Mouse (Mus musculus): ENCODE data around the gene Nr2c2ap. TPM values are rescaled to one million over a fixed set of nuclear protein-coding genes. Genes with fewer than 3 reads are reported as not detected.

The Nr2c2ap gene
- polyA plus RNA-seq, 1 experiment, result 17.5 TPM

DNA sequence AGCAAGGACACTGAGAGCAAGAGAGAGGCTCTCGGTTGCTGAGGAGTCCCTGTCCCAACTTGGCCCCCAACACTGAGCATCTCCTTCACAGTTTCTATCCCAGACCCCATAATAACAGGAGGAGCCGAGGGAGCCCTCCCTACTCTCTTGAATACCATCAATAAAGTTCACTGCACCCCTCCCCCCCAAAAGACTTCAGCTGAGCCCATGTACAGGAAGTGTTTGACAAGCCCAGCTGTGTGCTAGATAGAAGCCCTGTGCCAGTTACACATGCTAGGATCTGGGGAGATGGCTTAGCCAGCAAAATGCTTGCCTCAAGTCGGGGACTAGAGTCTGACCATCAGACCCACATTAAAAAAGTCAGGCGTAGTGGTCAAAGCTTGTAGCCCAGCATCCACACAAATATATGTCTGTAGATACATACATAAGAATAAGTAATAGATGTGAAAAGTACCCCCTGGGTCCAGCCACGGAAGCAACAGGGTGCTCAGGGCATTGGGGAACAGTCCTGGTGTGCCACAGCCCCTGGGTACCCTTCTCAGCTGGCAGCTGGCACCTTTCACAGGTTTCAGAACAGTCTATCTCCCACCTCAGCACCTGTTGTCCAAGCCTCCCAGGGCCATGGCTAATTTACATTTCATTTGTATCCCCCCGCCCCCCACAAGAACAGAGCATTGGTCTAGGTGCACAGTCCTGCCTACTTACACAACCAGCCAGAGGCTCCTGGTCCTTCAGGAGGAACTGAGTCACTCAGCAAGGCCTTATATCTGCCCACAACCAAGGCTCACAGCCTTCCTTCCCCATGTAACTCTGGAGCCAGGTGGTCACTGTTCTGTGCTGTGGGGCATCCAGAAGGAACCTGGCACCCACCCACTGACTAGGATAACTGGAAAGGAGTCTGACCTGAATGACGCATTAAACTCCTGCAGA is 16.8 kb downstream of the Nr2c2ap start:
- TF ChIP-seq CTCF (IDR thresholded peaks at IDR 0.05; ENCODE audit: borderline replicate concordance, extremely low read depth, insufficient read depth, insufficient read length), result no peak
- DNase-seq (ENCODE audit: low read depth), result no peak

DNA sequence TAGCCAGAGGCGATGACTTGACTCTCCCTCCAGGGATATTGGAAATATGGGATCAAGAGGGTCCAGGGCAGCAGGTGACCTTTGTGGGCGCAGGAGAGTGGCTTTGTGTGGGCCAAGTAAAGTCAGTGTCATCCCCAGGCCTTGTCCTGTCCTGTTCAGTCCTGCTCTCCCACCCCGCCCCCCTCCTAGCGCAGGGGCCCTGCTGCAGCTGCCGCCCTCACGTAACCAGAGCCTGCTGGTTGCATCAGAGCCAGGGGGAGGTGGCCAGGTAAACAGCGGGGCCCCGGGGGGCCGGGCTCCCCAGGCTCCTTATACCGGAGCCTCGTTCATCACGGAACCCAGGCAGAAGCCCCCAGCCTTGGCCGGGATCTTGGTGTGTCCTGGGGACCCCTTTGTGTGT is 19.0 kb downstream of the Nr2c2ap start:
- no peak for TF ChIP-seq CTCF (IDR thresholded peaks at IDR 0.05; ENCODE audit: borderline replicate concordance, extremely low read depth, insufficient read depth, insufficient read length)
- TF ChIP-seq POLR2A (IDR thresholded peaks at IDR 0.05; ENCODE audit: borderline replicate concordance, extremely low read depth, insufficient read depth, insufficient read length, poor library complexity, severe bottlenecking), result no peak
- no peak for DNase-seq (ENCODE audit: low read depth)

DNA sequence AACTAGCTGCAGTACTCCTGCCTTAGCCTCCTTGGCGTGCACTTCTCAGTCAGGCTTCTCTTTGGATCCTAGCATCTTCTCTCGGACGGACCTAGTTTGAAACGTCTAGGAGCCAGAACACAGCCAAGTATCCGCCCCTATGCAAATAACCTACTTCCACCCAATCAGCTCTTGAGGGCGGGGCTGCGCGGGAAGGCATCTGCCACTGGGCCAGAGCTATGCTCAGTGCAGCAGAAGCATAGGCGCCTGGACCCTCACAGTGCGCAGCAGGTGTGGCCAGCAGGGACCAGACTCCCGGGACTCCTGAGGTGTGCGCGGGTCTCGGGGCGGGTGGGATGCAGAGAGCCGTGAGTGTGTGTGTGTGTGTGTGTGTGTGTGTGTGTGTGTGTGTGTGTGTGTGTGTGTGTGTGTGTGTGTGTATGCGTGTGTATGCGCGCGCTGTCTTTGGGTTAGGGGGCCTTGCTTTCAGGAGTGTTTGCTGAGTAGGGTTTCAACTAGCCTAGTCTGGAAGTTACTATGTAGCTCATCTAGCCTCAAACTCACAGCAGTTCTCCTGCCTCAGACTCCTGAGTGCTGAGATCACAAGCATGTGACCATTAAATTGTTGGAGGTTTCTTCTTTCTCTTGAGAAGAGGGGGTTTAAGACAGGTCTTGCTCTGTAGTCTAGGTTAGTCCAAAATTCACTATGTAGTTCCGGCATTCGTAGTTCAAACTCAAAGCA is 21.6 kb downstream of the Nr2c2ap start:
- TF ChIP-seq POLR2A (IDR thresholded peaks at IDR 0.05; ENCODE audit: borderline replicate concordance, extremely low read depth, insufficient read depth, insufficient read length, poor library complexity, severe bottlenecking) (no peak), CTCF (IDR thresholded peaks at IDR 0.05; ENCODE audit: borderline replicate concordance, extremely low read depth, insufficient read depth, insufficient read length) (no peak)
- DNase-seq (ENCODE audit: low read depth), result peak; percentile 92

DNA sequence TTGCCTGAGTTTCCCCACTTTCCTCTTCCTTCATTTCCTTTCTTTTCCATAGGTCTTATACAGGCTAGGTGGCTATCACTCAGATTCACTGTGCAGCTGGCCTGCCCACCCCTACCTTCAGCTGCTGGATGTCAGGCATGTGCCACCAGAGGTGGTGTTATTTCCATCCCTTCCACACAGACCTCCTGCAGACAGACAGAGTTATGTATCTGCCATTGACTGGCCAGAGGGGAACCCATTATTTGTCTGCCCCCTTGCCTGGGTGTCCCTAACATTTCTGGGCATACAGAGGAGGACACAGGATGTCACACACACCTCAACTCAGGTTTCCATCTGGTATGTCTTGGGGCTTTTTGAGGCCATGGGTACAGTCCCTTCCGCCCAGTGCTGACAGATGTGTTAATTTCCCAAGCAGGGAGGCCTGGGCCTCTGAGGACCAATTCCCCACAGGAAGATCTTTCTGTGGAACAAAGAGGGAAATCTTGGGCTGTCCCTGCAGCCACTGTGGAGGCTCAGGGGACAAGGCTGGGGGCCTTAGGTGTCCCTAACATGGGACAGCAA is 26.2 kb downstream of the Nr2c2ap start:
- no peak for DNase-seq (ENCODE audit: low read depth)
- TF ChIP-seq CTCF (IDR thresholded peaks at IDR 0.05; ENCODE audit: borderline replicate concordance, extremely low read depth, insufficient read depth, insufficient read length) (no peak), POLR2A (IDR thresholded peaks at IDR 0.05; ENCODE audit: borderline replicate concordance, extremely low read depth, insufficient read depth, insufficient read length, poor library complexity, severe bottlenecking) (no peak)

DNA sequence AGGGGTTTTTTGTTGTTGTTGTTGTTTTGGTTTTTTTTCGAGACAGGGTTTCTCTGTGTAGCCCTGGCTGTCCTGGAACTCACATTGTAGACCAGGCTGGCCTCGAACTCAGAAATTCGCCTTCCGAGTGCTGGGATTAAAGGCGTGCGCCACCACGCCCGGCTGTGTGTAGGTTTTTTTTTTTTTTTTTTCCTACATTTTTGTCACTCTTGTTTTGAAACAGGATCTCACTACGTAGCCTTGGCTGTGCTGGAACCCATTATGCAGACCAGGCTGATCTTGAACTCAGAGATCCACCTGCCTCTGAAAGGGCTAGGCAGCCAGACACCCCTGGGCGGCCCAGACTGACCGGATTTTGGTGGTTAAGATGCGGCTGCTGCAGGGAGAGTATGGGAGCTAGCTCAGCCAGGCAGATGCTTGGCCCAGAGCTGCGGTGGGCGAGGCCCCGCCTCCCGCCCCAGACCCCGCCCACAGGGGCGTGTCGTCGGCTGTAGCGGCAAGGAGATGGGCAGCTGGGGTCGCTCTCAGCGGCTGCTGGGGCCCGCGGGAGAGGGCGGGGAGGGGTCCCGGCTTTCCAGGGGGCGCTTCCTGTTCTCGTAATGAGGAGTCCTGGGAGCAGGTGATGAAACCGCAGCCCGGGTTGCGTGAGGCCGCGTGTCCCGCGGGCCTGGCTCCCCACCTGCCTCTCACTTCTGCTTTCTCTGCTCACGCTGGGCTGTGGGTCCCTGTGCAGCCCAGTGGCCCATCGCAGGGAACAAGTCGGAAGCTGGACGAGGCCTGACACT is 27.1 kb downstream of the Nr2c2ap start:
- peak; percentile 92 for DNase-seq (ENCODE audit: low read depth)
- no peak for TF ChIP-seq POLR2A (IDR thresholded peaks at IDR 0.05; ENCODE audit: borderline replicate concordance, extremely low read depth, insufficient read depth, insufficient read length, poor library complexity, severe bottlenecking)
- no peak for TF ChIP-seq CTCF (IDR thresholded peaks at IDR 0.05; ENCODE audit: borderline replicate concordance, extremely low read depth, insufficient read depth, insufficient read length)

DNA sequence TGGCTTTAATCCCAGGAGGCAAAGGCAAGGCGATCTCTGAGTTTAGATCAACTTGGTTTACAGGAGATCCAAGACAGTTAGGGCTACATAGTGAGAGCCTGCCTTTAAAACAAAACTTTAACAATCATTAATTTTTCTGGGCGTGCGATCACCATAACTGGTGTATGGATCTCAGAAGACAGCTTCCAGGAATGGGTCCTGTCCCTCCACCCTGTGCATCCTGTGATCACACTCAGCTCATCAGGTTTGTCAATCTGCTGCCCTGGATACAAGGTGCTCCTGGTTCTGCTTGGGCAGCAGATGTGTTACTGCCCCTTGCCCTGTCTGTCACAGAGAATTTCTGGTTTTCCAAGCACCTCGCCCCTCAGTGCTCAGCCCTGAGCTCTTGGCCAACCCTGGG is 28.1 kb downstream of the Nr2c2ap start:
- DNase-seq (ENCODE audit: low read depth), result no peak
- no peak for TF ChIP-seq POLR2A (IDR thresholded peaks at IDR 0.05; ENCODE audit: borderline replicate concordance, extremely low read depth, insufficient read depth, insufficient read length, poor library complexity, severe bottlenecking)
- no peak for TF ChIP-seq CTCF (IDR thresholded peaks at IDR 0.05; ENCODE audit: borderline replicate concordance, extremely low read depth, insufficient read depth, insufficient read length)

DNA sequence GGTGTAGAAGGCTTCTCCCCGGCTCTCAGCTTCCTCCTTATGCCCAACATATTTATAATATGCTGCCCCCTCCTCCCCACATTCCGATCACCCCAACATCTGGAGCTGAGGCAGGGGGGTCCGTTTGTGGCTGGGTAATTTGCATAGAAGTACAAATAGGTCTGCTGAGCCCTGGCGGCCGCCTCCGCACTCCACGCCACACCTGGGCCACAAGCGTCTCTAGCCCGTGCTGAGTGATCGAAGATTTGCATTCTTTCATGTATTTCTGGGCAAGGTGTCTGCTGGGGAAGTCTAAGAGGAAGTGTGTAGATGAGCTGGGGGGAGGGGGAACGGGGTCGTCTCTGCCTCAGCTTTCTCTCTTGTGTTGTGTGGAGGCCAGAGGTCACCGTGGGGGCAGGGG is 28.9 kb downstream of the Nr2c2ap start:
- TF ChIP-seq CTCF (IDR thresholded peaks at IDR 0.05; ENCODE audit: borderline replicate concordance, extremely low read depth, insufficient read depth, insufficient read length), result no peak
- no peak for TF ChIP-seq POLR2A (IDR thresholded peaks at IDR 0.05; ENCODE audit: borderline replicate concordance, extremely low read depth, insufficient read depth, insufficient read length, poor library complexity, severe bottlenecking)
- no peak for DNase-seq (ENCODE audit: low read depth)

DNA sequence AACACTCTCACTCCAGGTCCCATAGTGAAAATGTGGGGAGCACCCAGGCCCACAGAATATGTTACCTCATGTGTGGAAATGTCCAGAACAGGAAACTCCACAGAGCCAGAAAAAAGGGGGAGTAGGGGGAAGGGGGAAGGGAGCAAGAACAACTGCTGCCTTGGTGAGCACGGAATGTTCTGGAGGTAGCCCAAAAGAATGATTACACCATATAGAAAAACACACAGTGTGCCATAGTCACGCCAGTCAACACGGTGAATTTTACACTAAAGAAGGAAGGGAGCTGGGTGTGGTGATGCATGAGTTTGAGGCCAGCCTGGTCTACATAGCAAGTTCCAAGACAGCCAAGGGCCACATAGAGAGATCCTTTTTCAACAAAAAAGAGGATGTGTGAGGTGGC is 32.2 kb downstream of the Nr2c2ap start:
- TF ChIP-seq POLR2A (IDR thresholded peaks at IDR 0.05; ENCODE audit: borderline replicate concordance, extremely low read depth, insufficient read depth, insufficient read length, poor library complexity, severe bottlenecking), result no peak
- TF ChIP-seq CTCF (IDR thresholded peaks at IDR 0.05; ENCODE audit: borderline replicate concordance, extremely low read depth, insufficient read depth, insufficient read length), result no peak
- DNase-seq (ENCODE audit: low read depth), result no peak

DNA sequence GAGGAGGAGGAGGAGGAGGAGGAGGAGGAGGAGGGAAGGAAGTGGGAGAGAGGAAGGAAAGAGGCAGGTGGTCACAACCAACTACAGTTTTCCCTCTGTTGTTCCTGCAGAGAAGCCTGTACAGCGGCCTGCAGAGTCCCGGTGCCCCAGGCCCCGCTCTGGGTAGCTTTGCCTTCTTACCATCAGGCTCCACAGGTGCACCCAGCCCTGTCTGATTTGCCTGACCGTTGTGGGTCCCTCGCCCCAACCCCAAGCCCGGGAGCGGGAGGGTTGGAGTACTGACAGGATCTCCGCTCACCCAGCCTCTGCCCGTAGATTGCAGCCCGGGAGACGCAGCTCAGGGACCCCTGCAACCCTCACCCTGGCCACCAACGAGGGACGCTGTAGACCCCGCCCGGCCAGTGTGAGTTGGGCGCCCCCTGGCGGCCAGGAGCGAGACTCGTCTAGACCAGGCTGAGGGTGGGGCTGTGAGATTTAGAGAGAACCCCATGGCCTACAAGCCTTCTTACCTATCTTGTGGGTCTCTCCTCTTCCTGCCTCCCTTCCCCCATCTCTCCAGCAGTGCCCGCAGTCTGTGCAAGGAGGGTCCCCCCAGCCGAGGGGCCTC is 35.5 kb downstream of the Nr2c2ap start:
- no peak for TF ChIP-seq POLR2A (IDR thresholded peaks at IDR 0.05; ENCODE audit: borderline replicate concordance, extremely low read depth, insufficient read depth, insufficient read length, poor library complexity, severe bottlenecking)
- peak; percentile 96 for TF ChIP-seq CTCF (IDR thresholded peaks at IDR 0.05; ENCODE audit: borderline replicate concordance, extremely low read depth, insufficient read depth, insufficient read length)
- DNase-seq (ENCODE audit: low read depth), result peak; percentile 72

DNA sequence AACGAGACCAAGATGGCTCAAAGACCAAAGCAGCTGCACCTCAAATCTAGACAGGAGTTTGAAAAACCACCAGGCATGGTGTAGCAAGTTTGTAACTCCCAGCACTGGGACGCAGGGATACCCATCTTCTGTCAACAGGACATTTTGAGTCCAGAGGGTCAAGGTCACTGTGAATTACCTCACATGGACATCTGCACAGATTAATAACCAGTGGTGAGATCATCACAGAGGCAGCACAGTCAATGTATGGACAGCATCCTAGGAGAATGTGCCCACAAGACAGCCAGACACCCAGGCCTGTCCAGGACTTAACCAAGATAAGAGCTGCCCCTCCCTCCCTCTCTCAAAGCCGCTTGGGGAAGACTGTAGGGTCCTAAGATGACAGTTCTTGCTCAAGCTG is 39.0 kb downstream of the Nr2c2ap start:
- DNase-seq (ENCODE audit: low read depth), result no peak

More for the DNA sequence above, 39.0 kb downstream of the Nr2c2ap start:
- TF ChIP-seq POLR2A (IDR thresholded peaks at IDR 0.05; ENCODE audit: borderline replicate concordance, extremely low read depth, insufficient read depth, insufficient read length, poor library complexity, severe bottlenecking), result no peak
- no peak for TF ChIP-seq CTCF (IDR thresholded peaks at IDR 0.05; ENCODE audit: borderline replicate concordance, extremely low read depth, insufficient read depth, insufficient read length)

All from brain, embryonic 14.5 days (tissue).